Mouse (Mus musculus) G1E (cell line): ENCODE results near the gene Thrb.

Experiments used
- CTCF ChIP-seq: IDR thresholded peaks from 2 replicates; pipeline ENCODE4 v1.5.1; 2012; ENCODE audit warnings: low read depth, low read length, inconsistent platforms, mixed read lengths
- GATA1 ChIP-seq: IDR thresholded peaks from 2 replicates; pipeline ENCODE4 v1.6.1; 2012; ENCODE audit warnings: borderline replicate concordance, low read length, inconsistent platforms, mixed read lengths
- TAL1 ChIP-seq: conservative IDR thresholded peaks from 2 replicates; pipeline ENCODE4 v1.6.1; 2012; ENCODE audit warnings: low read depth, low read length, inconsistent platforms, mixed read lengths

DNA sequence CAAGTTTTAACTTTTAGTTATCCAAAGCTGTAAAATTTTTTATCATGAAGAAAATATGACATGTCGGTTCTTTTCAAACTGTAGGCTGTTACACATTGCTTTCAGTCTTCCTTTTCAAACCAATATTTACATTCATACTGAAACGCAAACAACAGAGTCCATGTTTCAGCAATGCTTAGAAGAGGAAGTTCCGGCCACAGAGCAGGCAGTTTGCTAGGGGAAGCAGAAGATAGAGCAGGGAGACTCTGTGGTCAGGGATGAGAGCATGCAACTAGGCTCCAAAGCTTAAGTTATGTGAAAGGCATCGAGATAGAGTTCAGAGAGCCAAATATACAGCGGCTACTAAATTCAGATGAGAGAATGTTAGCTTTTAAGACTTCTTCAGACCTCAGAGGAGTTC is 219.4 kb downstream of the Thrb start:
- no peak for TF ChIP-seq CTCF
- TF ChIP-seq TAL1 = no peak
- no peak for TF ChIP-seq GATA1
